Mouse (Mus musculus): ENCODE measurements around the gene Mtrr.
"Not testable (repeated sequence)": the region's sequence is repeated elsewhere in the genome, so short reads cannot be mapped to it uniquely, and the experiment has no call there.

Gene Mtrr

DNA sequence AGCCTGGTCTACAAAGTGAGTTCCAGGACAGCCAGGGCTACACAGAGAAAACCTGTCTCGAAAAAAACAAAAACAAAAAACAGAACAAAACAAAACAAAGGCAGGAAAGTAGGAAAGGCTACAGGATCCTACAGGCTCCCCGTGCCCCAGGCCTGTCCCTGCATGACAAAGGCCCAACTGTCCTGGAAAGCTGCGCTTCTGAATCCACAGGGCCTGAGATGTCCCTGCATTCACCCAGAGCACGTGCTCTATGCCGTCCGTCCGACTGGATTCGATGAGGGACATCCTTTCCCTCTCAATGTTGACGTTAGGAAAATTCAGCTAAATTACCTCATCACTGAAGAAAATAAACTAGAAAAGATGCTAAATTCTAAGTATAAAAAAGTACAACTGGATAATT is 13.8 kb downstream of the Mtrr start:
- no peak for DNase-seq

DNA sequence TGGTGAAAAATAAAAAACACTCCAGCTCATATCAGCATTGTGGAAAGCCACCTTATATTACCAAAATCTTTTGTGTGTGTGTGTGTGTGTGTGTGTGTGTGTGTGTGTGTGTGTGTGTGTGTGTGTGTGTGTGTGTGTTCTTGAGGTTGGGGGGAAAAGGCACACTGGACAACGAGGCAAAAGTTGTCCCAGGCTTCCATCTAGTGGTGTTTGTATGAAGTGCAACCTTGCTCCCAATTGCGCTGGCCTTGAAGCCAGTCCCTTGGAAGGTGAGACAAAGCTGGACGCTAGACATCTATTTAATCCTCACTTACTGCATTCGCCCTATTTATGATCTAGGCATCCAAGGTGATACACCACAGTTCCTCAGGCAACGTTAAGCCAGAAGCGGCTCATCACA is 28.6 kb downstream of the Mtrr start:
- not testable (repeated sequence) for DNase-seq

Measured in layer of hippocampus, adult 9-11 months (tissue).